Mouse (Mus musculus): ENCODE data around the gene Gm8126. TPM values are rescaled to one million over a fixed set of nuclear protein-coding genes. Genes with fewer than 3 reads are reported as not detected.

Gm8126 gene
- polyA plus RNA-seq (2015; fragmentation: Nextera tagmentation; extraction: Ambion mirVana) = not detected in 2 replicates

DNA sequence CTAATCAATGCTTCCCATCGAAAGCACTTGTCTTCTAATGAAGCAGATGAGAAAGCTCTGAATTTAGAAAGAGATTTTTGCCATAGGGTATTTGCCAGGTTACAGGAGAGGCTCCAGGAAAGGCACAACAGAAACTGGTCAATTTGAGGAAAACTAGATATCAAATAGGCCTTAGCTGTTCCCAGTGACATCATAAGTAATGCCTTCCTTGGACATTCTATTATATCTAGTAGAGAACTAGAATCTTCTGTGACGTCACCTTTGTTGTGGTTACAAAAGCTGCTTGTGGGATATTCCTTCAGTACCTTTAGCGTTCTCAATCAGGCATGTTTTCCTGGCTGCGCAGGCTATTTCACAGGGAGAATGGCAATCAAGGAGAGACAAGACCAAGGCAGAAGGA, at the start of gene Gm8126:
Gm8126 (plus strand) TSS at position 301 of the 400 bp plus-strand sequence.

GRCm38 (mm10) chr14:43235204-43235603, 23.2 kb upstream of the Gm8126 start, which contains the start of gene Gm8122:
Gene Gm8122, minus strand, starts transcription at chr14:43235304.

GRCm38 (mm10) chr14:43274986-43275511, 16.6 kb downstream of the Gm8126 start, which contains the start of gene Gm9732:
Gene Gm9732, plus strand, starts transcription at chr14:43275036.

DNA sequence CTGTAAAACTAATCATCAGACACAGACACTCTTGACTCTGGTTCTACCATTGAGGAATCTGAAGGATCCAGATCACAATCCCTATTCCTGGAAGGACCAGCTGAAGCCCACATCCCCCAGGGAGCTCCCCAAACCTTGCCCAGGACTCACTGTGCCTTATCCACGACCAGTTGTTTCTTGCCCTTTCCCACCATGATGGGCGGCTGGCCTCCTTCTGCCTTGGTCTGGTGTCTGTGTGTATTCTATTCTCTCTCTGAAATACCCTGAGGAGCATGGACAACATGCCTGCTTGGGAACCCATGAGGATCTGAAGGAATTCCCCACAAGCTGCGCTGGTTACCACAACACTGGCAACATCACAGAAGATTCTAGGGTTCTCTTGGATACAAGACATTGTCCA, 35.1 kb downstream of the Gm8126 start, which contains the start of gene Gm8127:
Gm8127 (minus strand) TSS at position 330 of the 400 bp plus-strand sequence.

Other genes with a start within 250 kb of the Gm8126 start
- not detected in 2 replicates for gene Gm10376, start 243.0 kb upstream of the Gm8126 start, polyA plus RNA-seq (2015; fragmentation: Nextera tagmentation; extraction: Ambion mirVana)
- gene Gm8094, start 182.0 kb upstream of the Gm8126 start, polyA plus RNA-seq (2015; fragmentation: Nextera tagmentation; extraction: Ambion mirVana) = not detected in 2 replicates
- not detected in 2 replicates for gene Gm8104, start 158.0 kb upstream of the Gm8126 start, polyA plus RNA-seq (2015; fragmentation: Nextera tagmentation; extraction: Ambion mirVana)
- not detected in 2 replicates for gene Gm7233, start 78.8 kb upstream of the Gm8126 start, polyA plus RNA-seq (2015; fragmentation: Nextera tagmentation; extraction: Ambion mirVana)
- not detected in 2 replicates for gene Gm8122, start 23.3 kb upstream of the Gm8126 start, polyA plus RNA-seq (2015; fragmentation: Nextera tagmentation; extraction: Ambion mirVana)
- gene Gm9732, start 16.4 kb downstream of the Gm8126 start, polyA plus RNA-seq (2015; fragmentation: Nextera tagmentation; extraction: Ambion mirVana) = not detected in 2 replicates
- not detected in 2 replicates for gene Gm8127, start 35.2 kb downstream of the Gm8126 start, polyA plus RNA-seq (2015; fragmentation: Nextera tagmentation; extraction: Ambion mirVana)
- not detected in 2 replicates for gene 1700001F09Rik, start 89.2 kb downstream of the Gm8126 start, polyA plus RNA-seq (2015; fragmentation: Nextera tagmentation; extraction: Ambion mirVana)
- not detected in 2 replicates for gene Gm8138, start 157.7 kb downstream of the Gm8126 start, polyA plus RNA-seq (2015; fragmentation: Nextera tagmentation; extraction: Ambion mirVana)